Mouse (Mus musculus): Measurements from ENCODE around the gene Ankle2. TPM values are rescaled to one million over a fixed set of nuclear protein-coding genes. Genes with fewer than 3 reads are reported as not detected.

Ankle2 gene
- polyA plus RNA-seq, 1 experiment, result 16.8 TPM

DNA sequence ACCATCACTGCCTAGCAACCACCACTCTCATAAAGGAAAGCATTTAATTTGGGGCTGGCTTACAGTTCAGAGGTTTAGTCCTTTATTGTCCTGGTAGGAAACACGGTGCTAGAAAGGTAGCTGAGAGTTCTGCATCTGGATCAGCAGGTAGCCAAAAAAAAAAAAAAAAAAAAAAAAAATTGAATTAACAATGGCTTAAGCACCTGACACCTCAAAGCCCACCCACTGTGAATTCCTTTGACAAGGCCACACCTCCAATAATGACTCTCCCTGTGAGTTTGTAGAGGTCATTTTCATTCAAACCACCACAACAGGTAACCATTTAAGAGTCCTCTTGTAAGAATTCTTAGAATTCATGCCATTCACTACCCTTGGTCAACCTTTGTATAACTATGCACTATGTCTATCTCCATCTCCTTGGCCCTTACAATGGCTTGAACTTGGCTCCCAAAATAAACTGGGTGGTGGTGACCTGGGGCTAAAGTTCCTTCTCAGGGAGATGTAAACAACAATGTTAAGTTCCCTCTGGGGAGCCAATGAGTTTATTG lies 3.4 kb upstream of the Ankle2 start:
- H3K4me1 ChIP-seq (ENCODE audit: control insufficient read depth, insufficient read depth, low read length), result peaks cover 2% of the 10 kb centered on the region; the same call in 1 of the 2 replicates
- no peak overlapping the region for H3K4me3 ChIP-seq (ENCODE audit: insufficient read depth, low read length)
- no peak for TF ChIP-seq POLR2A (IDR thresholded peaks at IDR 0.05; ENCODE audit: extremely low read depth, insufficient read depth, low read length)
- no peak for TF ChIP-seq CTCF (IDR thresholded peaks at IDR 0.05; ENCODE audit: extremely low read depth, insufficient read depth, low read length)
- H3K27ac ChIP-seq (ENCODE audit: insufficient read depth, low read length), result no peak overlapping the region

GRCm38 (mm10) chr5:110230401-110230779 lies 414 bp upstream of the Ankle2 start:
- Histone ChIP-seq H3K4me3 (ENCODE audit: insufficient read depth, low read length) (peak overlapping the region; percentile 57), H3K4me1 (ENCODE audit: control insufficient read depth, insufficient read depth, low read length) (peaks cover 3% of the 10 kb centered on the region; the same call in 1 of the 2 replicates), H3K27ac (ENCODE audit: insufficient read depth, low read length) (peak overlapping the region; percentile 58; the same call in 1 of the 2 replicates)
- no peak for TF ChIP-seq CTCF (IDR thresholded peaks at IDR 0.05; ENCODE audit: extremely low read depth, insufficient read depth, low read length)
- no peak for TF ChIP-seq POLR2A (IDR thresholded peaks at IDR 0.05; ENCODE audit: extremely low read depth, insufficient read depth, low read length)

DNA sequence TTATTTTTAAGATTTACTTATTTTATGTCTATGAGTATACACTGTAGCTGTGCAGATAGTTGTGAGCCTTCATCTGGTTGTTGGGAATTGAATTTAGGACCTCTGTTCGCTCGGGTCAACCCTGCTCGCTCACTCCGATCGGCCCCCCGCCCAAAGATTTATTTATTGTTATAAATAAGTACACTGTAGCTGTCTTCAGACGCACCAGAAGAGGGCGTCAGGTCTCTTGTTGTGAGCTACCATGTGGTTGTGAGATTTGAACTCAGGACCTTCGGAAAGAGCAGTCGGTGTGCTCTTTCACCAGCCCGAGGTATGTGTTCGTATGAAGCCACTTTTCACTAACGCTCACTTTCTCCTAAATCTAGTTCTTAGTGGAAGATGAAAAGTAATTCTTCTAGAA lies 834 bp downstream of the Ankle2 start:
- TF ChIP-seq POLR2A (IDR thresholded peaks at IDR 0.05; ENCODE audit: extremely low read depth, insufficient read depth, low read length), result no peak
- no peak for TF ChIP-seq CTCF (IDR thresholded peaks at IDR 0.05; ENCODE audit: extremely low read depth, insufficient read depth, low read length)
- Histone ChIP-seq H3K27ac (ENCODE audit: insufficient read depth, low read length) (no peak overlapping the region), H3K4me3 (ENCODE audit: insufficient read depth, low read length) (peak overlapping the region; percentile 57; the same call in 1 of the 2 replicates), H3K4me1 (ENCODE audit: control insufficient read depth, insufficient read depth, low read length) (peaks cover 3% of the 10 kb centered on the region; the same call in 1 of the 2 replicates)

- no peak for TF ChIP-seq POLR2A (IDR thresholded peaks at IDR 0.05; ENCODE audit: extremely low read depth, insufficient read depth, low read length)
- no peak for TF ChIP-seq CTCF (IDR thresholded peaks at IDR 0.05; ENCODE audit: extremely low read depth, insufficient read depth, low read length)
- Histone ChIP-seq H3K27ac (ENCODE audit: insufficient read depth, low read length) (no peak overlapping the region), H3K4me1 (ENCODE audit: control insufficient read depth, insufficient read depth, low read length) (peaks cover 3% of the 10 kb centered on the region; the same call in 1 of the 2 replicates), H3K4me3 (ENCODE audit: insufficient read depth, low read length) (0 out of 2 replicates have a peak overlapping the region, but pooled peaks have one; percentile 4)
These were observed 1.5 kb downstream of the Ankle2 start for GRCm38 (mm10) chr5:110232346-110232745.

GRCm38 (mm10) chr5:110244091-110244490 lies 13.3 kb downstream of the Ankle2 start:
- Histone ChIP-seq H3K4me3 (ENCODE audit: insufficient read depth, low read length) (no peak overlapping the region), H3K4me1 (ENCODE audit: control insufficient read depth, insufficient read depth, low read length) (no peaks in the 10 kb centered on the region), H3K27ac (ENCODE audit: insufficient read depth, low read length) (no peak overlapping the region)
- TF ChIP-seq CTCF (IDR thresholded peaks at IDR 0.05; ENCODE audit: extremely low read depth, insufficient read depth, low read length) (no peak), POLR2A (IDR thresholded peaks at IDR 0.05; ENCODE audit: extremely low read depth, insufficient read depth, low read length) (no peak)

- Histone ChIP-seq H3K4me1 (ENCODE audit: control insufficient read depth, insufficient read depth, low read length) (peaks cover 4% of the 10 kb centered on the region; the same call in 1 of the 2 replicates), H3K4me3 (ENCODE audit: insufficient read depth, low read length) (no peak overlapping the region), H3K27ac (ENCODE audit: insufficient read depth, low read length) (no peak overlapping the region)
- TF ChIP-seq POLR2A (IDR thresholded peaks at IDR 0.05; ENCODE audit: extremely low read depth, insufficient read depth, low read length) (no peak), CTCF (IDR thresholded peaks at IDR 0.05; ENCODE audit: extremely low read depth, insufficient read depth, low read length) (no peak)
These were observed 36.1 kb downstream of the Ankle2 start for GRCm38 (mm10) chr5:110266941-110267340.

DNA sequence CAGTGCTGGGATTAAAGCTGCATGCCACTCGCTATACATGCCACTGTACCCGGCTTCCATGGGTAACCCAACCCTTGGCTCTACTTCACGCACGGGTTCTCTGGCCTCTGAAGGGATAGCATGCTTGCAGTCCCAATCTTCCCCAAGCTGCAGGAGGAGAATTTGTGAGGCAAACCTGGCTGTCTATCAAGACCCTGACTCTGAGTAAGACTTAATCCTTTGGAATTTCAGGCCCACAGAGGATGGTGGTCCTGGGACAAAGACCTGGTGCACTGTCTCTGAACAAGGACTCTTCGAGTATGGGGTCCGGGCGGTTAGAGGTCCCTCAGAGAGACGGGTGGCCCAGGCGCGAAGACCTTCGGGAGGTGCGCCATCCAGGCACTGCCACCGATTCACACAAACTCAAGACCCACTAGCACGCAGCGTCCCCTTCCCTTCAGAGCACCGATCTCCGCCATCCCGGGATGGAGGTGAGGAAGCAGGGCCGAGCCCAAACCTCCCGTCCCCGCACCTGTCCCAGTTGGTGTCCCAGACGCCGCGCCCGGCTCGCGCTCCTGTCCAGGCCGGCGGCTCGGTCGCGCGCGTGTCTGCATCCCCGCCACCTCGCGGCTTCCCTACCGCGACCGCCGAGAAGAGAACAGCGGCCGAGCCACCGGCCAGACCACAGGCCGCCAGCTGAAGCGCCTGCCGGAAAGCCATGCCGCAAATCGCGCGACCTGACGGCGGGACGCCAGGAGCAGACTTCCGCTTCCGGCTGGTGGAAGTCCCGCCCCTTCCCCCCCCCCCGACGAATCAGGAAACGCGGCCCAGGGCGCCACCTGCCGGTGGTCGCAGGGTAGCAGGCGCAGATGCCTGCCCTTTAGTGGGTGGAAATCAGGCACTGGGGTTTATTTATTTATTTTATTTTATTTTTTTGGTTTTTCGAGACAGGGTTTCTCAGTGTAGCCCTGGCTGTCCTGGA lies 38.6 kb downstream of the Ankle2 start, which contains the start of gene Pgam5:
TSS of gene Pgam5 (minus strand) at position 773 of the 961 bp plus-strand sequence.
- TF ChIP-seq POLR2A (IDR thresholded peaks at IDR 0.05; ENCODE audit: extremely low read depth, insufficient read depth, low read length) (peak; percentile 67; the same call in 1 of the 2 replicates), CTCF (IDR thresholded peaks at IDR 0.05; ENCODE audit: extremely low read depth, insufficient read depth, low read length) (peak; percentile 56)
- no peak within 1 kb of the TSS for H3K27ac ChIP-seq (ENCODE audit: insufficient read depth, low read length)

DNA sequence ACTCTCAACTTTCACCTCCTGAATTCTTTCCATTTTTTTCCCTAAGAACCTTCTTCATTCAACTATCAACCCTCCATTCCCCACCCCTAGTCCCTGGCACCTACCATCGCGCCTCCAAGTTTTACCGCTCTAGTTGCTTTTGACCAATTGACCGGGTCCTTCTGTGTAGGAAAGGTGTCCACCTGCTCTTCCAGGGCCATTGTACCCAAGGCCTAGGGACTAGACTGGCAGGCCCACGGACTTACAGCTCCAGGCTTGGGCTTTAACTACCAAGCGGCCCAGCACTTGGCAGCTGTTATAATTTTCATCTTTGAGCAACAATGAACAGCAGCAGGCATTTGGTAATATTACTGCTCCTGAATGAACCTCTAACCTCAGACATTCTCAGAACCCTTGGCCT lies 39.4 kb downstream of the Ankle2 start:
- TF ChIP-seq POLR2A (IDR thresholded peaks at IDR 0.05; ENCODE audit: extremely low read depth, insufficient read depth, low read length), result no peak
- no peak for TF ChIP-seq CTCF (IDR thresholded peaks at IDR 0.05; ENCODE audit: extremely low read depth, insufficient read depth, low read length)
- Histone ChIP-seq H3K4me3 (ENCODE audit: insufficient read depth, low read length) (no peak overlapping the region), H3K27ac (ENCODE audit: insufficient read depth, low read length) (no peak overlapping the region), H3K4me1 (ENCODE audit: control insufficient read depth, insufficient read depth, low read length) (peaks cover 4% of the 10 kb centered on the region; the same call in 1 of the 2 replicates)

More for the DNA sequence above, 38.6 kb downstream of the Ankle2 start, which contains the start of gene Pgam5:
- peak within 1 kb of the TSS; percentile 82 for H3K4me3 ChIP-seq (ENCODE audit: insufficient read depth, low read length)
- H3K4me1 ChIP-seq (ENCODE audit: control insufficient read depth, insufficient read depth, low read length), result peaks cover 4% of the 10 kb centered on the region; the same call in 1 of the 2 replicates

GRCm38 (mm10) chr5:110274147-110274546 lies 43.3 kb downstream of the Ankle2 start:
- H3K27ac ChIP-seq (ENCODE audit: insufficient read depth, low read length), result no peak overlapping the region
- no peak for TF ChIP-seq POLR2A (IDR thresholded peaks at IDR 0.05; ENCODE audit: extremely low read depth, insufficient read depth, low read length)
- TF ChIP-seq CTCF (IDR thresholded peaks at IDR 0.05; ENCODE audit: extremely low read depth, insufficient read depth, low read length), result no peak
- H3K4me3 ChIP-seq (ENCODE audit: insufficient read depth, low read length), result no peak overlapping the region
- H3K4me1 ChIP-seq (ENCODE audit: control insufficient read depth, insufficient read depth, low read length), result no peaks in the 10 kb centered on the region
